Mouse (Mus musculus) liver, adult 2 months (tissue): ENCODE results near the gene Ptpn7. TPM values are rescaled to one million over a fixed set of nuclear protein-coding genes. Genes with fewer than 3 reads are reported as not detected.

Source experiments
- DNase-seq: peaks from one replicate; pipeline ENCODE4 v3.0.0-alpha.2; 2011; ENCODE audit warnings: low read depth, low spot score; ENCODE audit errors: extremely low read depth
- H3K27ac ChIP-seq: fragments of 200-500 bp; replicated peaks from 2 replicates; pipeline ENCODE4 v1.5.1; 2012; ENCODE audit warnings: low read depth, mild to moderate bottlenecking, control low read depth, inconsistent platforms, low read length; ENCODE audit not compliant: insufficient read depth
- H3K27me3 ChIP-seq: fragments of 200-500 bp; 2 replicates; pipeline ENCODE4 v1.6.1; 2012; ENCODE audit warnings: mild to moderate bottlenecking, moderate library complexity, low read length, inconsistent platforms; ENCODE audit not compliant: control insufficient read depth, insufficient read depth
- H3K36me3 ChIP-seq: fragments of 200-500 bp; 2 replicates; pipeline ENCODE4 v1.6.1; 2012; ENCODE audit warnings: low read length, inconsistent platforms; ENCODE audit not compliant: control insufficient read depth, insufficient read depth
- H3K4me1 ChIP-seq: fragments of 200-500 bp; 2 replicates; pipeline ENCODE4 v1.6.1; 2011; ENCODE audit warnings: low read length; ENCODE audit not compliant: control insufficient read depth, insufficient read depth
- H3K4me3 ChIP-seq: fragments of 200-500 bp; 2 replicates; pipeline ENCODE4 v1.5.1; 2011; ENCODE audit warnings: low read depth, mild to moderate bottlenecking, control low read depth, low read length, moderate library complexity; ENCODE audit not compliant: insufficient read depth
- H3K79me2 ChIP-seq: fragments of 200-500 bp; 2 replicates; pipeline ENCODE4 v1.6.1; 2012; ENCODE audit warnings: inconsistent platforms, mild to moderate bottlenecking, low read length, moderate library complexity; ENCODE audit not compliant: control insufficient read depth, insufficient read depth
- H3K9ac ChIP-seq: fragments of 200-500 bp; 2 replicates; pipeline ENCODE4 v1.6.1; 2012; ENCODE audit warnings: low read depth, mild to moderate bottlenecking, control low read depth, inconsistent platforms, low read length
- CTCF ChIP-seq: fragments of 200-500 bp; IDR thresholded peaks from 2 replicates; pipeline ENCODE4 v1.5.1; 2011; ENCODE audit warnings: low read depth, low read length, control low read depth
- POLR2A ChIP-seq: fragments of 200-500 bp; IDR thresholded peaks from 2 replicates; pipeline ENCODE4 v1.6.1; 2011; ENCODE audit warnings: low read length, control low read depth; ENCODE audit not compliant: insufficient read depth; ENCODE audit errors: extremely low read depth
- WGBS: fragments of 180-500 bp; shearing (Covaris S2); methylation state at CpG from one replicate; pipeline ENCODE4 v1.1.7; 2018; 5-methylcytosine and 5-hydroxymethylcytosine counted together
- polyA plus RNA-seq: library from polyadenylated mRNA; depleted of rRNA; stranded (reverse); fragments of >200 nt; gene quantifications from 2 replicates; pipeline ENCODE4 v1.2.3, GENCODE M21; 2012
- total RNA-seq: library from RNA; depleted of rRNA; stranded (reverse); fragments of >200 nt; gene quantifications from 2 replicates; pipeline ENCODE4 v1.2.3, GENCODE M21; 2014

Gene Ptpn7
- total and polyA plus RNA-seq, 2 experiments = 0.28 to 1.4 TPM

GRCm38 (mm10) chr1:135129543-135130183 lies 2.8 kb upstream of the Ptpn7 start:
- no peak for DNase-seq
- 75% methylated on average over 9 of the region's 9 CpGs for WGBS
- H3K27ac ChIP-seq = no peak overlapping the region
- H3K4me3 ChIP-seq = no peak overlapping the region
- TF ChIP-seq POLR2A (no peak), CTCF (no peak)
- H3K9ac ChIP-seq = no peak overlapping the region
- H3K79me2 ChIP-seq = no peaks in the 10 kb centered on the region
- H3K36me3 ChIP-seq = no peaks in the 10 kb centered on the region
- H3K4me1 ChIP-seq = no peaks in the 10 kb centered on the region
- H3K27me3 ChIP-seq = no peaks in the 10 kb centered on the region

DNA sequence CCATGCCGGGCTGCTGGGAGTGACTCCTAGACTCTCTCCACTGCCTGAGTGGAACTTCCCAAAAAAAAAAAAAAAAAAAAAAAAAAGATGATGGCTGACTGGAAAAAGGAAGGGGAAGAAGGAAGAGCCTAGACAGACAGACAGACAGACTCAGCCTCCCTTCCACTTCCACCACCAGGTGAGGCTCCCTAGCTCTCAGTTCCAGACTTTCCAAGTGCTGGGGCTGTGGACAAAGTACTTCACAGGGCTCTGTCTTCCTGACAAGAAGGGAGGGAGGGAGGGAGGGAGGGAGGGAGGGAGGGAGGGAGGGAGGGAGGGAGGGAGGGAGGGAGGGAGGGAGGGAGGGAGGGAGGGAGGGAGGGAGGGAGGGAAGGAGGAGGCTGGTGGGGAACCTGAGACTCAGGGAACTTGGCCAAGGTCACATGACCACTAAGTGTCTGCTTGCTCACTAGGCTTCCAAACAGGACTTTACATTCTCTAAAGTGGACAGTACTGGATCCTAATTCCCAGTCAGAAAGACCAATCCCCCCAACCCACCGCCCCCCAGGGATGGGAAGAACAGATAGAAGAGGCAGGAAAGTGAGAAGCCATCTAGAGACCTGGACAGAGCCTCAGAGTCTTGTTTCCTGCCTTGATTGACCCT lies 2.0 kb upstream of the Ptpn7 start:
- no peaks in the 10 kb centered on the region for H3K4me1 ChIP-seq
- DNase-seq = no peak
- no peaks in the 10 kb centered on the region for H3K79me2 ChIP-seq
- no peak overlapping the region for H3K9ac ChIP-seq
- H3K36me3 ChIP-seq = no peaks in the 10 kb centered on the region
- WGBS = 53% methylated on average over 2 of the region's 2 CpGs
- no peaks in the 10 kb centered on the region for H3K27me3 ChIP-seq
- H3K27ac ChIP-seq = no peak overlapping the region
- TF ChIP-seq POLR2A = no peak
- TF ChIP-seq CTCF = no peak
- no peak overlapping the region for H3K4me3 ChIP-seq

DNA sequence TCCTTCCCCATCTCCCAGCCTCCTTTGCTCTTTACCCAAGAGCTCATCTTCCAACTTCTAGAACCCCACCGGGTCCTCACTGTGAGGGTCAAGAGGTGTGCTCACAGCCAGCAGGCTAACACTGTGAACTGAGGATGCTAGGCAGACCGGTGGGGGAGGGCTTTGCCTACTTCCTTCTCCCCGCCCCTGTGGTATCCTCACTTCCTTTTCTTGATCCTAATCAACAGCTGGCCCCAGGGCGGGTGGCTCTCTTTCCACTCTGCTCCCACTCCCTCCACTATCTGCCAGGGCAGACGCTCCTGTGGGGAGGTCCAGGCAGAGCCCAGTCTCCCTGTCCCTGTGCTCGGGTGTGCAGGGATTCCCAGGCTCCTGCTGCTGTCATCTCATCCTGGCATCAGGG lies 1.5 kb upstream of the Ptpn7 start:
- H3K4me3 ChIP-seq = no peak overlapping the region
- 0 out of 2 replicates have a peak overlapping the region, but pooled peaks have one; percentile 42 for H3K27ac ChIP-seq
- no peak overlapping the region for H3K9ac ChIP-seq
- no peaks in the 10 kb centered on the region for H3K36me3 ChIP-seq
- TF ChIP-seq POLR2A (no peak), CTCF (no peak)
- no peak for DNase-seq
- WGBS = 27% methylated on average over 6 of the region's 6 CpGs
- no peaks in the 10 kb centered on the region for H3K4me1 ChIP-seq
- no peaks in the 10 kb centered on the region for H3K27me3 ChIP-seq
- H3K79me2 ChIP-seq = no peaks in the 10 kb centered on the region

GRCm38 (mm10) chr1:135131560-135131959 lies 940 bp upstream of the Ptpn7 start:
- H3K79me2 ChIP-seq = no peaks in the 10 kb centered on the region
- no peak overlapping the region for H3K4me3 ChIP-seq
- 43% methylated on average over 8 of the region's 8 CpGs for WGBS
- TF ChIP-seq CTCF (no peak), POLR2A (no peak)
- no peaks in the 10 kb centered on the region for H3K36me3 ChIP-seq
- no peaks in the 10 kb centered on the region for H3K27me3 ChIP-seq
- H3K9ac ChIP-seq = no peak overlapping the region
- no peak overlapping the region for H3K27ac ChIP-seq
- DNase-seq = no peak
- H3K4me1 ChIP-seq = no peaks in the 10 kb centered on the region

DNA sequence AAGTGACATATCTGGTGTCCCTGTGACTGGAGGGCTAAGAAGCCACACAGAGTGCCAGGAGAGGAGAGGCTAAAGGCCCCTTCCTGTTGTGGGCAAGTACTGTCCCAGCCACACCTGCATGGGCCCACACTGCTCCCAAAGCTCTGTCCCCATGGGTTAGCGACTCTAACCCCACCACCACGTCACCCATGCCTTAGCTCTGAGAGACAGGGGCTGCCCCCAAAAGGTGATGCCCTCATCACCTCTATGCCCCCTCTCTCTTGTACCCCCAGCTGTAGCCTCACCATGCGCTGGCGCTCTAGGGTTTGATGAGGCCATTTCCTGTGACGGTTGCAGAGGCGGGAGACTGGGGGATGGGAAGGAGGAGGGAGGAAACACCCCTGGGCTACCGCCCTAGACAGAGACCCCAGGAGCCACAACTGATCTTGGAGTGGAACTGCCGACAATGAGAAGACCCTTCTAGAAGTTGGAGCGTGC lies 431 bp downstream of the Ptpn7 start:
- Histone ChIP-seq H3K27me3 (no peaks in the 10 kb centered on the region), H3K27ac (no peak overlapping the region), H3K4me3 (no peak overlapping the region), H3K36me3 (no peaks in the 10 kb centered on the region), H3K9ac (no peak overlapping the region), H3K4me1 (no peaks in the 10 kb centered on the region), H3K79me2 (no peaks in the 10 kb centered on the region)
- no peak for DNase-seq
- 80% methylated on average over 9 of the region's 9 CpGs for WGBS
- TF ChIP-seq CTCF (no peak), POLR2A (no peak)
